Mouse (Mus musculus) bone marrow macrophage, adult 2 months (primary cell): ENCODE measurements around the gene Ctnna3. TPM values are rescaled to one million over a fixed set of nuclear protein-coding genes. Genes with fewer than 3 reads are reported as not detected.
"Not testable (repeated sequence)": the region's sequence is repeated elsewhere in the genome, so short reads cannot be mapped to it uniquely, and the experiment has no call there.

ENCODE experiments used
- H3K27ac ChIP-seq: 2 replicates; pipeline ENCODE4 v1.5.1; 2012; ENCODE audit warnings: low read depth, low read length; ENCODE audit not compliant: insufficient read depth
- H3K4me1 ChIP-seq: 2 replicates; pipeline ENCODE4 v1.6.1; 2012; ENCODE audit warnings: low read length; ENCODE audit not compliant: control insufficient read depth, insufficient read depth
- H3K4me3 ChIP-seq: 2 replicates; pipeline ENCODE4 v1.5.1; 2012; ENCODE audit warnings: mild to moderate bottlenecking, low read length, moderate library complexity; ENCODE audit not compliant: insufficient read depth
- CTCF ChIP-seq: IDR thresholded peaks from 2 replicates; pipeline ENCODE4 v1.5.1; 2012; ENCODE audit warnings: low read depth, mild to moderate bottlenecking, low read length, moderate library complexity
- POLR2A ChIP-seq: IDR thresholded peaks from 2 replicates; pipeline ENCODE4 v1.6.1; 2012; ENCODE audit warnings: mild to moderate bottlenecking, low read depth, low read length, borderline replicate concordance
- polyA plus RNA-seq: library from polyadenylated mRNA; stranded (reverse); fragments of >200 nt; gene quantifications from 2 replicates; pipeline ENCODE4 v1.2.4, GENCODE M21; 2012; ENCODE audit not compliant: missing spikeins, insufficient read depth, insufficient read length

Gene Ctnna3
- polyA plus RNA-seq, 1 experiment, result not detected

DNA sequence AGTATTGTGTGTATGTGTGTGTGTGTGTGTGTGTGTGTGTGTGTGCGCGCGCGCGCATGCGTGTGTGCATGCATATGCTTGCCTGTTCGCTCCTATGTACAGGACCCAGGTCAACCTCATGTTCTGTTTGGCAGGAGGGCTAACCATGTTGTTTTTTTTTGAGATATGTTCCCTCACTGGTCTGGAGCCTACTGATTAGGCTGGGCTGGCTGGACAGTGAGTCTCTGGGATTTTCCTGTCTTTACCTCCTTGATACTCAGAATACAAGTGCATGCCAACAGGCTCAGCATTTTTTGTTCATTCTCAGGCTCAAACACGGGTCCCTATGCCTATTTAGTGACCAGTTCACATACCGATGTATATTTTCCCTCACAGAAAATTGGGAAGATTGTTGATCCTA lies 794.1 kb downstream of the Ctnna3 start:
- TF ChIP-seq POLR2A, result no peak
- TF ChIP-seq CTCF, result no peak
- H3K4me1 ChIP-seq, result no peaks in the 10 kb centered on the region
- no peak overlapping the region for H3K4me3 ChIP-seq
- no peak overlapping the region for H3K27ac ChIP-seq

DNA sequence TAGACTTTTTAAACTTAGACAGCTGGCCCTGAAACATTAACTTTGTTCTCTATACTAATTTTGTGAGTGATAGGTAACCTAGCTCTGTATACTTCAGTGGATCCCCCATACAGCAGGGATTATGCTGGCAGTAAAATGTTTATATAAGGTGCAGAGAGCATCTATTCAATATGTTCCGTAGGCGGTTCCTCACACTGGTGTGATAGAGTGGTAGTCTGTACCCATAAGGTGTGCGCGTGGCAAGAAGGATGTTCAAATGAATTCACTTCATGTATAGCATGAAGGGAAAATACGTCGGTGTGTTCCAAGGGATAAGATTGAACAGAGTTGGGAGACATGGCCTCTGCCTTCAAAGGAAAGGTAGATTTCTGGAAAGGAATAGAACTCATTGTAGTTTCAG lies 794.5 kb downstream of the Ctnna3 start:
- no peak for TF ChIP-seq POLR2A
- no peaks in the 10 kb centered on the region for H3K4me1 ChIP-seq

DNA sequence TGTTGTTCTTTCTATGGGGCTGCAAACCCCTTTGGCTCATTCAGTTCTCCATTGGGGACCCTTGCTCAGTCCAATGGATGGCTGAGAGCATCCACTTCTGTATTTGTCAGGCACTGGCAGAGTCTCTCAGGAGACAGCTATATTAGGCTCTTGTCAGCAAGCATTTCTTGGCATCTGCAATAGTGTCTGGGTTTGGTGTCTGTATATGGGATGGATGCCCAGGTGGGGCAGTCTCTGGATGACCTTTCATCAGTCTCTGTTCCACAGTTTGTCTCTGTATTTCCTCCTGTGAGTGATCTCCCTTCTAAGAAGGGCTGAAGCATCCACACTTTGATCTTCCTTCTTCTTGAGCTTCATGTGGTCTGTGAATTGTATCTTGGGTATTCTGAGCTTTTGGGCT lies 795.9 kb downstream of the Ctnna3 start:
- not testable (repeated sequence) for H3K4me1 ChIP-seq, H3K27ac ChIP-seq, H3K4me3 ChIP-seq

More for the DNA sequence above, 794.5 kb downstream of the Ctnna3 start:
- Histone ChIP-seq H3K27ac (no peak overlapping the region), H3K4me3 (no peak overlapping the region)

DNA sequence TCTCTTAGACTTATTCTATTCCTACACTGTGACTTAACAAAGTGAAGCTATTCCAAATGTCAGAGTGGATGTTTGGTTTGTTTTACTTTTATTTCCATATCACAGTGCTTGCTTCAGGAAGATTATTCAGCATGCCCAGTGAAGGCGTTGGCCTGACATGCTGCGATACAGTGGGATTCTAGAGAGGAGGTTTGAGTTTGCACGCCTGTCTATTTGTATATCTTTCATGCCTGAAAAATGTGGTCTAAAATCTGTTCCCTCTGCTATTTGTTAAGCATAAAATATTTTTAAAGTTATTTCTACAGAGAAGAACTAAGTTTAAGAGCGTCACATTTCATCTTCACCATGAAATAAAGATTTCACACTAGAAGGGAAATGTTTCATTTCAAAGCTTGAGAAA lies 813.5 kb downstream of the Ctnna3 start:
- Histone ChIP-seq H3K27ac (no peak overlapping the region), H3K4me3 (no peak overlapping the region), H3K4me1 (no peaks in the 10 kb centered on the region)
- TF ChIP-seq CTCF (no peak), POLR2A (no peak)

DNA sequence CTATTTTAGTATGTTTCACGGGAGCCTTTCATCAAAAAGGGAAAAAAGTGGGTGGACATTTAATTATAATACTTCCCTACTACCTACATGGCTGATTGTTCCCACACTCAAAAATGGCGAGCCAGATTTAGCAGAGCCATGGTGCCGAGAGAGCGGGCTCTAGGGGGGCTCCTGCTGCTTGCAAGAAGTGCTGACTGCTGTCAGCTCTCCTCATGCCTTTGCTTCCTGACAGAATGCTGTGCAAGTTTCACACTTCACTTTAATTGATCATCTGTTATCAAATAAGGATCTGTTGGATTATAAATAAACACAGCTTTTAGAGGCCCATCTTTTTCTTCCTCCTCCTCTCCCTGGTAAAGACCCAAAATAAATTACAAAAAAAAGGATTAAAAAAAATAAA lies 838.3 kb downstream of the Ctnna3 start:
- no peaks in the 10 kb centered on the region for H3K4me1 ChIP-seq
- no peak for TF ChIP-seq POLR2A
- no peak for TF ChIP-seq CTCF
- H3K27ac ChIP-seq, result no peak overlapping the region
- H3K4me3 ChIP-seq, result no peak overlapping the region

DNA sequence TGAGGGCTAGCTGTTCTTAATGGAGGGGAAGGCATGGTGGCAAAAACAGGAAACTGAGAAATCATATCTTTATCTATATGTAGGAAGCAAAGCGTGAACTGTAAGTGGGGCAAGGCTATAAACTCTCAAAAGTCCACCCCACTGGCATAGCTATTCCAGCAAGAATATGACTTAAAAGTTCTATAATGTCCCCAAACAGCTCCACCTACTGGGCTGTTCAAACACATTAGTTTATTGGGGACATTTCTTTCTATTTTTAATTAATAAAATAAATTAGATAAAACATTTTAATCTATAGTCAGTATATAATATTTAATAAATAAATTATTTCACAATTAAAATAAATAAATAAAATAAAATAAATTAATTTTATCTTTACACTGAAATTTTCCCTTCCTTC lies 845.2 kb downstream of the Ctnna3 start:
- H3K27ac ChIP-seq, result no peak overlapping the region
- H3K4me3 ChIP-seq, result no peak overlapping the region
- TF ChIP-seq CTCF (no peak), POLR2A (no peak)

DNA sequence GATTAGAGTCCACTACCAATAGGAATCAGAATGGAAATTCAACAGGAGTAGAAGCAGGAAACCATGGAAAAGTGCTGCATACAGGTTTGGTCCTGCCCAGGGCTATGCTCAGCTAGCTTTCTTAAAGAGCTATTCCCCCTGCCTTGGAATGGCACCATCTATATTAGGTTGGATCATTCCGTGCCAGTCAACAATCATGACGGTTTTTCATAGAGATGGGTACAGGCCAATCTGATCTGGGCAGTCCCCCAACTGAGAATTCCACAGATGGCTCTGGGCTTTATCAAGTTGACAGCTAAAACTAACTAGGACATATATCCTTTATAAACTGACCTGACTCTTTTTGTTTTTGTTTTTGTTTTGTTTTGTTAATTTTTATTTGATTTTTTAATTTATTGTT lies 848.9 kb downstream of the Ctnna3 start:
- TF ChIP-seq CTCF (no peak), POLR2A (no peak)
- Histone ChIP-seq H3K4me1 (no peaks in the 10 kb centered on the region), H3K27ac (no peak overlapping the region)

More for the DNA sequence above, 845.2 kb downstream of the Ctnna3 start:
- no peaks in the 10 kb centered on the region for H3K4me1 ChIP-seq

DNA sequence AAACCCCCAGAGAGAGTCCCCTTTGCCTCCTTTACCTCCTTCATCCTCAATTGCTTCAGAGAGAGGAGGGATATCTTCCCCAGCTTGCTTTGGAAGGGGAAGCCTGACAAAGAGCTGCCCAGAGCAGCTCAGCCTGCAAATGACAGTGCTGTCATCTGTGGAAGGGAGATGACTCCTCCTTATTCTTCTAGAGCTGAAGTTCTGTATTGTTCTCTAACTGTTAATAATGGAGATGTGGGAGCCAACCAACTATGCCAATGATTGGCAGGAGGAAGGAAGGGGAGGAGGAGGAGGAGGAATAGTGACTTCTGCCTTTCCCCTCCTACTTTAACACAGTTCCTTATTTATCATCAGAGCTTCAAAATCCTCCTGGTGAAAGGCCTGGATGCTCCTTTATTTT lies 875.9 kb downstream of the Ctnna3 start:
- TF ChIP-seq POLR2A, result no peak
- no peak for TF ChIP-seq CTCF
- Histone ChIP-seq H3K4me3 (no peak overlapping the region), H3K4me1 (no peaks in the 10 kb centered on the region), H3K27ac (no peak overlapping the region)

More for the DNA sequence above, 848.9 kb downstream of the Ctnna3 start:
- no peak overlapping the region for H3K4me3 ChIP-seq

DNA sequence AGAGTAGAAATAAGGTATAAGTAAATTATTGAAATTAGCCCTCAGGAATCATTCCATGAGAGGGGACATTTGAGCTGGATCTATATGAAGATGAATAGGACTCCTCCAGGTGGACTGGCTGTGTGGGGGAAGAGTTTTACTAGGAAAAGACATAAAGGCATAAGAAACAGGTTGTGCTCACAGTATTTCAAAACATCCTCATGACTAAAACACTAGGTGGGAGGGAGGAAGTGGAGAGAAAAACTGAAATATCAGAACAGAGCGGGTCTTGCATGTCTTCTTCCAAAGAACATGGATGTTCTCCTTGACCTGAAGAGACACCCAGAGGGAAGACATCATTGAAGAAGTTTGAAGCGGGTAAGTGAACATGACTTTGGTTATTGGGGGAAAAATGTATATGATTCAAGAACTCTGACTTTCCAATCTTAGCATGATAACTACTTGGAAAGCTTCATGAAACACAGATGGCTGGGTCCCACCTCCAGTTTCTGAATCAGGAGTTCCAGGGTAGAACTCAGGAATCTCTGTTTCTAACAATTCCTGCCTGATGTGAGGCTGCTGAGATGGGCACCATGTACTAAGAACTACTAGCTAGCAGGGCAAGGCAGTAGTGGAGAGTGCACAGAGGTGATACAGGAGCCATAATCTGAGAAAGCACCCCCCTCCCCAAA lies 881.9 kb downstream of the Ctnna3 start:
- no peak overlapping the region for H3K4me3 ChIP-seq
- no peak overlapping the region for H3K27ac ChIP-seq
- no peak for TF ChIP-seq CTCF
- TF ChIP-seq POLR2A, result no peak
- no peaks in the 10 kb centered on the region for H3K4me1 ChIP-seq

DNA sequence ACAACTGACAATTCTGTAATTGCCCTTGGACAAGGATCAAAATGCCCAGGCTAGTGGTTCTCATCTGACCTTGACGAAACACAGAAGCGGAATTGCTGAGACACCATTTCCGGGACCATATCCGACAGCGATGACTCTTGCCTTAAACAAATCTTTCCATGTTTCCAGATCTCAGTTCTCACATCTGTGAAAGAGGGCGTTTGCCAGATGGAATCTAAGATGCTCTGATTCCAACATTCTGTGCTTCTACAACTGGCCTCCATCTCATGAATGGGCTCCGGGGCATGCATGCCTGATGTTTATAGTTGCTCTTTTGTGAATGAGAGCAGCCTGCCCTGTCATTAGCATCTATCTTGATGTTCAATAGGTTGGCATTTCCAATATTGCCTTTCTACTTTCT lies 890.4 kb downstream of the Ctnna3 start:
- TF ChIP-seq POLR2A (no peak), CTCF (no peak)
- Histone ChIP-seq H3K27ac (no peak overlapping the region), H3K4me3 (no peak overlapping the region), H3K4me1 (no peaks in the 10 kb centered on the region)

DNA sequence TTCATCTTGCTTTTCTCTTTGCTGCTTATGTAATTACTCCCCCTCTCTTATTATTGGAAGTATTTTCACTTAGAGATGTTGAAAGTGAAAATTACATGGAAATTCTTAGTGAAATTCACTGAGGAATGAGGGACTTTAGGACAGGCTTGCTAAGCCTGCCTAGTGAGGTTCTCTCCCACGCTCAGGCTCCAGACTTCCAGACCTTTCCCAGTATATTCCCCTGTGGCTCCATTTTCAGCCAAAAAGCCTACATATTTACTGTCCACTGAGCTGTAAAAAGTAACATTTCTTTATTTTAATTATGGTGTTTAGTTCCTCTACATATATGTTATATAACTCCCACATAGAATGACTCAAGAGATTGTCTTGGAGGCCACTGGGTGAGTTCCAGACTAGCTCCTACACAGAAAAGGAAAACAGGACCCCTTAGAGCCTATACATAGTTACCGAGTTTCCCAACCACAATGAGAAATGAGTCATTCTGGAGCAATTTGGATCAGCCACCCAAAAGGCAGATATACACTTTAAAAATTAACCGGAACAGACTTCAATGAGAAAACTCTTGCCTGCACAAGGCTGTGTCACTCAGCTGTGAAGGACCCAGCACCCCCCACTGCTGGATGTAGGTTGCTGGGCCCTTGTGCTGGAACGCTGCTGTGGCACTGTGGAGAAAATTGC lies 912.9 kb downstream of the Ctnna3 start:
- no peaks in the 10 kb centered on the region for H3K4me1 ChIP-seq
- H3K27ac ChIP-seq, result no peak overlapping the region
- no peak for TF ChIP-seq CTCF
- no peak for TF ChIP-seq POLR2A
- no peak overlapping the region for H3K4me3 ChIP-seq
